Comparison of ENCODE assay signal across 16 mouse cellular contexts in the genomic region with DNA sequence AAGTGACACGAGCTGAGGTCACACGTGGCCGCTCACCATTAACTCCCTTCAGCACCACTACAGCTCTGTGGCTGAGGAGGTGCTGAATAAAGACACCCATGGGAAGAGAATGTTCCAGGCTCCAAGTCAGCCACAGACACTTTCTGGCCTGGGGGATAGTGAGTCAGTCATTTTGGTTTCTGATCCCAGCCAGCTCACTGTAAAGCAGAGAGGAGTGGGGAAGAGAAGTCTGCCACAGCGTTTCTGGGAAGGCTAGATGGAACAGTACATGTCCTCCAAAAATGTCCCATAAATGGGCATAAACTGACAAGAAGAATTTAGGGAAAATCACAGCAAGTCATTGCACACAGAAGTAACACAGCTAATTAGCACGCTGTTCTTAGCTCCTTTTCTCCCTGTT. TPM values are rescaled to one million over a fixed set of nuclear protein-coding genes. Genes with fewer than 3 reads are reported as not detected.
A peak's percentile ranks its signal among the peaks of the same experiment; 100 is the strongest.
DNase-seq lines count a peak whose midpoint lies in the region; ATAC-seq and TF ChIP-seq lines count a peak whose summit lies in the region.
"Had no signal": no experiment of that assay in that cellular context is flagged by ENCODE, and none has a peak within 500 bp of the region (broad histone marks: within the 10 kb centered on the region; RNA-seq: fewer than 3 reads in every experiment).

No protein-coding gene starts in this region.

- no peaks in the 10 kb centered on the region for H3K27me3 ChIP-seq in forebrain, postnatal 0 days (ENCODE audit: insufficient read depth, low read length)
- H3K27me3 ChIP-seq in forebrain, embryonic 12.5 days: no peaks in the 10 kb centered on the region
- H3K27me3 ChIP-seq: hindbrain, embryonic 13.5 days; intestine, embryonic 15.5 days had no signal

- no peak overlapping the region for H3K27ac ChIP-seq in forebrain, postnatal 0 days (ENCODE audit: low read depth, low read length)
- H3K27ac ChIP-seq in forebrain, embryonic 12.5 days: no peak overlapping the region
- H3K27ac ChIP-seq in left cerebral cortex, adult 2 months: peak overlapping the region; percentile 12; the same call in 1 of the 2 replicates
- H3K27ac ChIP-seq: hindbrain, embryonic 13.5 days; intestine, embryonic 15.5 days; macrophage had no signal

- intact Hi-C loops in left cerebral cortex, adult 2 months (cut with DNase I): no loop called here
- intact Hi-C loops in left cerebral cortex, postnatal 36 days (cut with DNase I): loop anchor here (5.0 kb wide), 1 partner anchor 81 kb away; no protein-coding TSS in a partner anchor

- no peaks in the 10 kb centered on the region for H3K9me3 ChIP-seq in forebrain, postnatal 0 days (ENCODE audit: low read length)
- no peaks in the 10 kb centered on the region for H3K9me3 ChIP-seq in forebrain, embryonic 12.5 days
- H3K9me3 ChIP-seq: hindbrain, embryonic 13.5 days; intestine, embryonic 15.5 days had no signal

- no peak for DNase-seq in forebrain, postnatal 0 days
- DNase-seq in left cerebral cortex, adult 2 months (ENCODE audit: extremely low spot score in 1 of 2, low spot score in 2 of 2): no peak
- no peak for DNase-seq in left cerebral cortex, adult 11 months (ENCODE audit: low spot score)
- DNase-seq in Muller cell, postnatal 12 days (ENCODE audit: inconsistent ontology term): peak; percentile 88
- DNase-seq in left cerebral cortex, postnatal 36 days (ENCODE audit: low spot score in 2 of 2): peak; percentile 21 to 45
- DNase-seq in embryo, embryonic 10 days (ENCODE audit: low spot score): no peak
- no peak for DNase-seq in yolk sac, embryonic 10.5 days (ENCODE audit: low spot score)
- DNase-seq: adrenal gland, adult 2 months; cerebellum, adult 8-10 months; layer of hippocampus, adult 9-11 months; midbrain, embryonic 14.5 days had no signal

- no peaks in the 10 kb centered on the region for H3K36me3 ChIP-seq in forebrain, postnatal 0 days (ENCODE audit: insufficient read depth)
- no peaks in the 10 kb centered on the region for H3K36me3 ChIP-seq in forebrain, embryonic 12.5 days (replicated peaks)
- H3K36me3 ChIP-seq: hindbrain, embryonic 13.5 days; intestine, embryonic 15.5 days had no signal

- no peak for TF ChIP-seq CTCF in forebrain, postnatal 0 days (IDR thresholded peaks at IDR 0.05; ENCODE audit: low read depth)
- TF ChIP-seq CTCF in left cerebral cortex, adult 2 months (IDR thresholded peaks at IDR 0.05): no peak

- no peak overlapping the region for H3K4me2 ChIP-seq in forebrain, postnatal 0 days (ENCODE audit: low read depth)
- no peak overlapping the region for H3K4me2 ChIP-seq in forebrain, embryonic 12.5 days
- H3K4me2 ChIP-seq: hindbrain, embryonic 13.5 days; intestine, embryonic 15.5 days had no signal

- no peaks in the 10 kb centered on the region for H3K4me1 ChIP-seq in forebrain, postnatal 0 days (ENCODE audit: insufficient read depth)
- H3K4me1 ChIP-seq in forebrain, embryonic 12.5 days: no peaks in the 10 kb centered on the region
- H3K4me1 ChIP-seq: hindbrain, embryonic 13.5 days; intestine, embryonic 15.5 days had no signal

- no peak overlapping the region for H3K4me3 ChIP-seq in forebrain, postnatal 0 days (ENCODE audit: low read depth, low read length)
- no peak overlapping the region for H3K4me3 ChIP-seq in forebrain, embryonic 12.5 days (replicated peaks)
- no peak overlapping the region for H3K4me3 ChIP-seq in left cerebral cortex, adult 2 months
- H3K4me3 ChIP-seq: hindbrain, embryonic 13.5 days; intestine, embryonic 15.5 days had no signal

- WGBS in forebrain, postnatal 0 days: 63% methylated on average over 5 of the region's 5 CpGs
- 78% methylated on average over 5 of the region's 5 CpGs for whole genome bisulfite sequencing in forebrain, embryonic 12.5 days

- ATAC-seq in forebrain, postnatal 0 days: peak; percentile 66
- no peak for ATAC-seq in forebrain, embryonic 12.5 days (ENCODE audit: low FRiP score)
- ATAC-seq: intestine, embryonic 15.5 days had no signal

- H3K9ac ChIP-seq in forebrain, postnatal 0 days: no peak overlapping the region
- no peak overlapping the region for H3K9ac ChIP-seq in forebrain, embryonic 12.5 days
- H3K9ac ChIP-seq: hindbrain, embryonic 13.5 days; intestine, embryonic 15.5 days had no signal

RNA-seq across cellular contexts. Expression of a gene that starts 52.4 kb away (rescaled TPM):
- 0.23 and 2.8 TPM in 2 replicates for total RNA-seq in forebrain, postnatal 0 days (2014; rRNA removed)
- polyA plus RNA-seq in forebrain, postnatal 0 days (2015; fragmentation: Nextera tagmentation; extraction: Ambion mirVana): 0.06 and 0.13 TPM in 2 replicates
- polyA plus RNA-seq in forebrain, embryonic 12.5 days (2016; fragmentation: Nextera tagmentation; extraction: Ambion mirVana): 0.03 and 0.11 TPM in 2 replicates
- total RNA-seq in left cerebral cortex, adult 2 months (2021): under 1 TPM; 0.37 to 0.48 TPM
- total RNA-seq in left cerebral cortex, postnatal 36 days (2021): under 1 TPM; 0.22 to 0.23 TPM
- total RNA-seq: granulocyte monocyte progenitor cell, adult 5-6 weeks had no signal
- polyA plus RNA-seq: adrenal gland, adult 2 months; macrophage had no signal

RNA-seq across cellular contexts. Expression of a gene that starts 56.8 kb away (rescaled TPM):
- 1.0 and 3.3 TPM in 2 replicates for total RNA-seq in forebrain, postnatal 0 days (2014; rRNA removed)
- polyA plus RNA-seq in forebrain, postnatal 0 days (2015; fragmentation: Nextera tagmentation; extraction: Ambion mirVana): 2.5 and 3.8 TPM in 2 replicates
- polyA plus RNA-seq in forebrain, embryonic 12.5 days (2016; fragmentation: Nextera tagmentation; extraction: Ambion mirVana): 1.0 and 1.5 TPM in 2 replicates
- total RNA-seq in left cerebral cortex, adult 2 months (2021): 1 to 10 TPM; 1.1 to 2.8 TPM
- total RNA-seq in left cerebral cortex, postnatal 36 days (2021): 1 to 10 TPM; 2.6 TPM

Comparison
In these comparisons a context has a peak if more than half of its experiments do, and no peak if none do; other contexts are left out.
1. DNase-seq: peak in Muller cell, postnatal 12 days (single experiment) and left cerebral cortex, postnatal 36 days (2 of 2); none in forebrain, postnatal 0 days (single experiment), left cerebral cortex, adult 2 months (0 of 2), left cerebral cortex, adult 11 months (single experiment), embryo, embryonic 10 days (single experiment) and yolk sac, embryonic 10.5 days (single experiment).